Mouse (Mus musculus): ENCODE measurements at regions not wholly inside any gene's neighbourhood (a gene's known extent, or its start where the extent isn't known, plus 50 kb on each side); places are given as distances from the start of the nearest gene placed in this dataset.

GRCm38 (mm10) chr8:29585671-29586070, 2138.2 kb downstream of the Poteg start:
- WGBS = 85% methylated on average over 6 of the region's 6 CpGs
- TF ChIP-seq CTCF (IDR thresholded peaks at IDR 0.05) = no peak

GRCm38 (mm10) chr8:29594129-29594528, 2146.7 kb downstream of the Poteg start:
- no peak for DNase-seq (ENCODE audit: low spot score)
- WGBS = 76% methylated on average over 9 of the region's 9 CpGs
- no peaks in the 10 kb centered on the region for H3K27me3 ChIP-seq (ENCODE audit: insufficient read depth, low read length)

More at GRCm38 (mm10) chr8:29585671-29586070, 2138.2 kb downstream of the Poteg start:
- no peaks in the 10 kb centered on the region for H3K4me1 ChIP-seq (ENCODE audit: insufficient read depth, low read length)
- no peak overlapping the region for H3K27ac ChIP-seq (ENCODE audit: low read depth, low read length)
- no peak for DNase-seq (ENCODE audit: low spot score)
- no peaks in the 10 kb centered on the region for H3K27me3 ChIP-seq (ENCODE audit: insufficient read depth, low read length)
- no peak overlapping the region for H3K4me3 ChIP-seq (ENCODE audit: low read depth, low read length)
- no peak overlapping the region for H3K9ac ChIP-seq (replicated peaks; ENCODE audit: low read length, poor library complexity, severe bottlenecking)
- H3K4me2 ChIP-seq (ENCODE audit: low read depth, low read length, poor library complexity, severe bottlenecking) = no peak overlapping the region
- no peaks in the 10 kb centered on the region for H3K9me3 ChIP-seq (ENCODE audit: low read length)
- H3K36me3 ChIP-seq (ENCODE audit: insufficient read depth, low read length) = no peaks in the 10 kb centered on the region
- ATAC-seq (ENCODE audit: low FRiP score) = no peak

GRCm38 (mm10) chr8:29614098-29614497, 2166.6 kb downstream of the Poteg start:
- 50% methylated on average over 7 of the region's 7 CpGs for WGBS

More at GRCm38 (mm10) chr8:29594129-29594528, 2146.7 kb downstream of the Poteg start:
- Histone ChIP-seq H3K4me2 (ENCODE audit: low read depth, low read length, poor library complexity, severe bottlenecking) (no peak overlapping the region), H3K4me3 (ENCODE audit: low read depth, low read length) (no peak overlapping the region), H3K9ac (replicated peaks; ENCODE audit: low read length, poor library complexity, severe bottlenecking) (no peak overlapping the region), H3K36me3 (ENCODE audit: insufficient read depth, low read length) (no peaks in the 10 kb centered on the region), H3K27ac (ENCODE audit: low read depth, low read length) (no peak overlapping the region), H3K4me1 (ENCODE audit: insufficient read depth, low read length) (no peaks in the 10 kb centered on the region), H3K9me3 (ENCODE audit: low read length) (no peaks in the 10 kb centered on the region)
- no peak for ATAC-seq (ENCODE audit: low FRiP score)
- TF ChIP-seq CTCF (IDR thresholded peaks at IDR 0.05) = no peak

DNA sequence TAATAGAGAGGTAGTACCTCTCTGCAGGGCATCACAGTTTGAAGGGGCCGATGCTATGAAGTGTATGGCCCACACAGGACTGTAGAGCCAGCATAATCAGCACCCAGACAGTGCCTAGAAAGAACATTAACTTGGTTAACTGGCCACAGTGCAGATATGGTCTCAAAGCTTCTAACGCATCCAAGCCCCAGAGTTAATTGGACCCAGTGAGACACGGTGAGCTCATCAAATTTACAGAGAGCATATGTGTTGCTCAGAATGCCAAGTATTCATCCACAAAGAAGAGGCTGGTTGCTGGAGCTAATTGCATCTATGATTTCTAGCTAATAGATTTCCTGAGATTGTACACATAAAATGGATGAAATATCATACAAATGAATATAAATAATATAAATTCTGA, 2214.1 kb downstream of the Poteg start:
- DNase-seq (ENCODE audit: low spot score) (peak; percentile 25), ATAC-seq (ENCODE audit: low FRiP score) (no peak)
- Histone ChIP-seq H3K4me2 (ENCODE audit: low read depth, low read length, poor library complexity, severe bottlenecking) (no peak overlapping the region), H3K27me3 (ENCODE audit: insufficient read depth, low read length) (no peaks in the 10 kb centered on the region), H3K9me3 (ENCODE audit: low read length) (no peaks in the 10 kb centered on the region), H3K27ac (ENCODE audit: low read depth, low read length) (no peak overlapping the region), H3K4me3 (ENCODE audit: low read depth, low read length) (no peak overlapping the region), H3K4me1 (ENCODE audit: insufficient read depth, low read length) (no peaks in the 10 kb centered on the region), H3K36me3 (ENCODE audit: insufficient read depth, low read length) (no peaks in the 10 kb centered on the region), H3K9ac (replicated peaks; ENCODE audit: low read length, poor library complexity, severe bottlenecking) (no peak overlapping the region)
- no peak for TF ChIP-seq CTCF (IDR thresholded peaks at IDR 0.05)
- WGBS = 57% methylated on average over 3 of the region's 3 CpGs

More at GRCm38 (mm10) chr8:29614098-29614497, 2166.6 kb downstream of the Poteg start:
- Histone ChIP-seq H3K27me3 (ENCODE audit: insufficient read depth, low read length) (no peaks in the 10 kb centered on the region), H3K9ac (replicated peaks; ENCODE audit: low read length, poor library complexity, severe bottlenecking) (no peak overlapping the region), H3K4me3 (ENCODE audit: low read depth, low read length) (no peak overlapping the region), H3K4me2 (ENCODE audit: low read depth, low read length, poor library complexity, severe bottlenecking) (no peak overlapping the region), H3K36me3 (ENCODE audit: insufficient read depth, low read length) (no peaks in the 10 kb centered on the region), H3K27ac (ENCODE audit: low read depth, low read length) (peak overlapping the region; percentile 34; the same call in 1 of the 2 replicates), H3K4me1 (ENCODE audit: insufficient read depth, low read length) (peaks cover 3% of the 10 kb centered on the region; the same call in 1 of the 2 replicates), H3K9me3 (ENCODE audit: low read length) (no peaks in the 10 kb centered on the region)
- no peak for DNase-seq (ENCODE audit: low spot score)
- ATAC-seq (ENCODE audit: low FRiP score) = no peak
- TF ChIP-seq CTCF (IDR thresholded peaks at IDR 0.05) = no peak

- TF ChIP-seq CTCF (IDR thresholded peaks at IDR 0.05) = no peak
- DNase-seq (ENCODE audit: low spot score) (no peak), ATAC-seq (ENCODE audit: low FRiP score) (no peak)
- Histone ChIP-seq H3K36me3 (ENCODE audit: insufficient read depth, low read length) (no peaks in the 10 kb centered on the region), H3K9me3 (ENCODE audit: low read length) (no peaks in the 10 kb centered on the region), H3K27ac (ENCODE audit: low read depth, low read length) (no peak overlapping the region), H3K9ac (replicated peaks; ENCODE audit: low read length, poor library complexity, severe bottlenecking) (no peak overlapping the region), H3K4me1 (ENCODE audit: insufficient read depth, low read length) (no peaks in the 10 kb centered on the region), H3K4me3 (ENCODE audit: low read depth, low read length) (no peak overlapping the region), H3K27me3 (ENCODE audit: insufficient read depth, low read length) (no peaks in the 10 kb centered on the region), H3K4me2 (ENCODE audit: low read depth, low read length, poor library complexity, severe bottlenecking) (no peak overlapping the region)
- WGBS = 65% methylated on average over 3 of the region's 3 CpGs
Measured at GRCm38 (mm10) chr8:29675870-29676269, 2228.4 kb downstream of the Poteg start.

- H3K4me2 ChIP-seq (ENCODE audit: low read depth, low read length, poor library complexity, severe bottlenecking) = no peak overlapping the region
- H3K4me3 ChIP-seq (ENCODE audit: low read depth, low read length) = no peak overlapping the region
- H3K36me3 ChIP-seq (ENCODE audit: insufficient read depth, low read length) = no peaks in the 10 kb centered on the region
- TF ChIP-seq CTCF (IDR thresholded peaks at IDR 0.05) = no peak
- no peak overlapping the region for H3K9ac ChIP-seq (replicated peaks; ENCODE audit: low read length, poor library complexity, severe bottlenecking)
- 60% methylated on average over 1 of the region's 1 CpGs for WGBS
- ATAC-seq (ENCODE audit: low FRiP score) = no peak
- no peaks in the 10 kb centered on the region for H3K9me3 ChIP-seq (ENCODE audit: low read length)
- H3K27ac ChIP-seq (ENCODE audit: low read depth, low read length) = no peak overlapping the region
- no peaks in the 10 kb centered on the region for H3K4me1 ChIP-seq (ENCODE audit: insufficient read depth, low read length)
- H3K27me3 ChIP-seq (ENCODE audit: insufficient read depth, low read length) = no peaks in the 10 kb centered on the region
- DNase-seq (ENCODE audit: low spot score) = no peak
Measured at GRCm38 (mm10) chr8:29683340-29683739, 2235.9 kb downstream of the Poteg start.

Measured in midbrain, postnatal 0 days (tissue).